Mouse (Mus musculus): ENCODE measurements around the gene Cbll1. TPM values are rescaled to one million over a fixed set of nuclear protein-coding genes. Genes with fewer than 3 reads are reported as not detected.

The Cbll1 gene
- polyA plus RNA-seq (2015; fragmentation: Nextera tagmentation; extraction: Ambion mirVana) = 12.9 and 14.3 TPM in 2 replicates

- Histone ChIP-seq H3K9me3 (no peaks in the 10 kb centered on the region), H3K36me3 (no peaks in the 10 kb centered on the region), H3K9ac (replicated peaks) (peak within 1 kb of the TSS; percentile 94), H3K4me1 (peaks cover 24% of the 10 kb centered on the region), H3K4me3 (peak within 1 kb of the TSS; percentile 96), H3K27ac (replicated peaks) (peak within 1 kb of the TSS; percentile 95), H3K4me2 (replicated peaks) (peak within 1 kb of the TSS; percentile 89), H3K27me3 (no peaks in the 10 kb centered on the region)
- WGBS = under 1% methylated on average over 68 of the region's 68 CpGs
- peak; percentile 99 for ATAC-seq (replicated peaks)
Measured at GRCm38 (mm10) chr12:31499314-31500131, at the start of gene Cbll1. TSS of gene Cbll1 (minus strand) at chr12:31499616.

DNA sequence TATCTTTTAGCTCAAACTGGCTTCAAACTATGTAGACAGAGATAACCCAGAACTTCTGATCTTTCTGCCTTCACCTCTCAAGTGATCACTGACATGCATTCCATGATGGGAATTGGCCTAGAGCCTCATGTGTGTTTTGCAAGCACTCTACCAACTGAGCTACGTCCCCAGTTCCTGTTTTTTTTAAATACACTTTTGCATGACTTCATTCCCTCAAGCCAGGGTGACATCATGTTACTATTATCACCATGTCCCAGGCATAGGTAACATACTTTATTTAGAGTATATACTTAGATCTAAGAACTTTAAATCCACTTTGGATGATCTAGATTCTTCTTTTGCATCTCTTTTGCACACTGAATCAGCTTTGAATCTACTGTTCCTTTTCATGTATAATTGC, 46.6 kb upstream of the Cbll1 start:
- H3K9ac ChIP-seq (replicated peaks) = no peak overlapping the region
- H3K27me3 ChIP-seq = no peaks in the 10 kb centered on the region
- no peaks in the 10 kb centered on the region for H3K4me1 ChIP-seq
- no peak overlapping the region for H3K4me2 ChIP-seq (replicated peaks)
- no peaks in the 10 kb centered on the region for H3K36me3 ChIP-seq
- H3K4me3 ChIP-seq = no peak overlapping the region
- WGBS = 94% methylated on average over 1 of the region's 1 CpGs
- no peak for ATAC-seq (replicated peaks)
- H3K9me3 ChIP-seq = no peaks in the 10 kb centered on the region
- H3K27ac ChIP-seq (replicated peaks) = no peak overlapping the region

GRCm38 (mm10) chr12:31545219-31545618, 45.8 kb upstream of the Cbll1 start:
- Histone ChIP-seq H3K9me3 (no peaks in the 10 kb centered on the region), H3K27ac (replicated peaks) (no peak overlapping the region), H3K36me3 (no peaks in the 10 kb centered on the region), H3K4me3 (no peak overlapping the region), H3K9ac (replicated peaks) (no peak overlapping the region), H3K27me3 (no peaks in the 10 kb centered on the region), H3K4me2 (replicated peaks) (no peak overlapping the region), H3K4me1 (no peaks in the 10 kb centered on the region)
- ATAC-seq (replicated peaks) = no peak
- 67% methylated on average over 2 of the region's 2 CpGs for WGBS

DNA sequence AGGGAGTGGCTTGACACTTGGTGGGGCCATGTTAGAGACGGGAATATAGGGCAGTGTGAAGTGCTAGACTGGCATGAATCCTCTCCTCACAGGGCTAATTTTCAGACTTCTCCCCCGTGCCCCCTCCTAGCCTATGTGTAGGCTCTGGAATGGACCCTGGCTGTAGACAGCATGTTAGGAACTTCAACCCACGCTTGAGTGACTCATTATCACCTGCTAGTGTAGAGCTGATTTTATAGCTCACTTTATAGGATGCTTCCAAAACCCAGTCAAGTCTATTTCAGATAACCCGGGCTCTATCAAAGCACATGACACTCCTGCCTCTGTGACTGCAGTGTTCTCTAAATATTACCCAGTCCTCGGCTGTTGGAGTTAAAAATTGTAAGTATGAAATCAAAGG, 42.1 kb upstream of the Cbll1 start:
- H3K27me3 ChIP-seq = no peaks in the 10 kb centered on the region
- WGBS = 83% methylated on average over 5 of the region's 5 CpGs

DNA sequence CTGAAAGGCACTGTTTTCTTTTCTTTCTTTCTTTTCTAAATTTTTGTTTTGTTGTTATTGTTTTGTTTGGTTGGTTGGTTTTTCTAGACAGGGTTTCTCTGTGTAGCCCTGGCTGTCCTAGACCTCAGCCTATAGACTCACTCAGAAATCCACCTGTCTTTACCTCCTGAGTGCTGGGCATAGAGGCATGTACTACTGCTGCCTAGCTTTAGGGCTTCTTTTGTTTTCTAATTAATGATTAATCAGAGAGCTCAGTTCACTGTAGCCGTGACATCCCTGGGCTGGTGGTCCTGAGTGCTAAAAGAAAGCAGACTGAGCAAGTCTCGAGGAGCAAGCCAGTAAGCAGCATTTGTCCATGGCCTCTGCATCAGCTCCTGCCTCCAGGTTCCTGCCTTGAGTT, 40.4 kb upstream of the Cbll1 start:
- H3K9me3 ChIP-seq = no peaks in the 10 kb centered on the region
- WGBS = 81% methylated on average over 2 of the region's 2 CpGs

More for the DNA sequence above, 42.1 kb upstream of the Cbll1 start:
- Histone ChIP-seq H3K4me2 (replicated peaks) (no peak overlapping the region), H3K4me1 (no peaks in the 10 kb centered on the region), H3K9me3 (no peaks in the 10 kb centered on the region), H3K4me3 (no peak overlapping the region), H3K9ac (replicated peaks) (no peak overlapping the region), H3K27ac (replicated peaks) (no peak overlapping the region), H3K36me3 (no peaks in the 10 kb centered on the region)
- no peak for ATAC-seq (replicated peaks)

DNA sequence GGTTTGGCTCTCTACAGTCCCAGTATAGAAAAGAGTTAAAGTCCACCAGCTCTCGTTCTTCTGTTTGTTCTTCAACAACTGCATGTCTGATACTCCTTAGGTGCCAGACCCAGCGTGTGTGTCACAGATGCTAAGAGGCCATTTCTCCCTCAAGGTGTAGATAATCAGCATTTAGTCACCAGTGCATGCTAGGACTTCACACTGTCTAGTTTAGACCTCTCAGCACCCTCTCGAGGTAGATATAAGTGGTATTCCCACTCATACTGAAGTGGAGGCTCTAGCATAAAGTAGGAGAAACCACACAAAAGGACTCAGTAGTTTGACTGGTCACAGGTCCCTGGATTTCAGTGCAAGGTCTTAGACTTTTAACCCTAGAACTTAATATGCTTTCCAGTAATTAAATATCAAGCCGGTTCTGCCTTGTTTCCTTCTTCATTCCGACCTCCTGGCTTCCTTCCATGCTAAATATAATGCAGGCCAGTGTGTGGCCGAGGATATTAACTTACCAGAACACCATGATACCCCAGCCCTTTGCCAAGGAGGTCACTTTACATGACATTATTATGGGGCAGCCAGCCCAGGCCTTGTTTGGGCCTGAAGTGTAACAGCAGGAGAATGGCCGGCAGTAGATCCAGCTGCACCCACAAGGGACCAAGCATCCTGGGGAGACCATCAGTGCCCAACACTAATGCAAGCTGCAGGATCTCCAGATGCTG, 38.3 kb upstream of the Cbll1 start:
- Histone ChIP-seq H3K4me3 (no peak overlapping the region), H3K27me3 (no peaks in the 10 kb centered on the region), H3K4me2 (replicated peaks) (no peak overlapping the region), H3K9me3 (no peaks in the 10 kb centered on the region), H3K9ac (replicated peaks) (no peak overlapping the region), H3K36me3 (no peaks in the 10 kb centered on the region), H3K27ac (replicated peaks) (no peak overlapping the region), H3K4me1 (peaks cover 11% of the 10 kb centered on the region)
- whole genome bisulfite sequencing = 82% methylated on average over 7 of the region's 7 CpGs
- ATAC-seq (replicated peaks) = no peak

More for the DNA sequence above, 40.4 kb upstream of the Cbll1 start:
- Histone ChIP-seq H3K36me3 (no peaks in the 10 kb centered on the region), H3K27ac (replicated peaks) (no peak overlapping the region), H3K4me2 (replicated peaks) (no peak overlapping the region), H3K9ac (replicated peaks) (no peak overlapping the region), H3K27me3 (no peaks in the 10 kb centered on the region), H3K4me1 (no peaks in the 10 kb centered on the region), H3K4me3 (no peak overlapping the region)
- no peak for ATAC-seq (replicated peaks)

GRCm38 (mm10) chr12:31534060-31534843, 34.8 kb upstream of the Cbll1 start:
- peak; percentile 23; the same call in 1 of the 2 replicates for ATAC-seq (replicated peaks)
- peaks cover 11% of the 10 kb centered on the region for H3K4me1 ChIP-seq
- no peak overlapping the region for H3K9ac ChIP-seq (replicated peaks)
- no peak overlapping the region for H3K4me2 ChIP-seq (replicated peaks)
- no peak overlapping the region for H3K27ac ChIP-seq (replicated peaks)
- no peaks in the 10 kb centered on the region for H3K27me3 ChIP-seq
- H3K9me3 ChIP-seq = no peaks in the 10 kb centered on the region
- H3K36me3 ChIP-seq = no peaks in the 10 kb centered on the region
- H3K4me3 ChIP-seq = no peak overlapping the region
- WGBS = 30% methylated on average over 11 of the region's 11 CpGs

- H3K4me1 ChIP-seq = peaks cover 11% of the 10 kb centered on the region
- H3K9me3 ChIP-seq = no peaks in the 10 kb centered on the region
- no peaks in the 10 kb centered on the region for H3K27me3 ChIP-seq
- WGBS = 46% methylated on average over 10 of the region's 10 CpGs
- ATAC-seq (replicated peaks) = peak; percentile 38; the same call in 1 of the 2 replicates
- peak overlapping the region; percentile 1; the same call in 1 of the 2 replicates for H3K27ac ChIP-seq (replicated peaks)
- H3K4me2 ChIP-seq (replicated peaks) = no peak overlapping the region
- H3K36me3 ChIP-seq = no peaks in the 10 kb centered on the region
- H3K9ac ChIP-seq (replicated peaks) = no peak overlapping the region
- H3K4me3 ChIP-seq = no peak overlapping the region
Measured at GRCm38 (mm10) chr12:31533218-31533908, 33.9 kb upstream of the Cbll1 start.

DNA sequence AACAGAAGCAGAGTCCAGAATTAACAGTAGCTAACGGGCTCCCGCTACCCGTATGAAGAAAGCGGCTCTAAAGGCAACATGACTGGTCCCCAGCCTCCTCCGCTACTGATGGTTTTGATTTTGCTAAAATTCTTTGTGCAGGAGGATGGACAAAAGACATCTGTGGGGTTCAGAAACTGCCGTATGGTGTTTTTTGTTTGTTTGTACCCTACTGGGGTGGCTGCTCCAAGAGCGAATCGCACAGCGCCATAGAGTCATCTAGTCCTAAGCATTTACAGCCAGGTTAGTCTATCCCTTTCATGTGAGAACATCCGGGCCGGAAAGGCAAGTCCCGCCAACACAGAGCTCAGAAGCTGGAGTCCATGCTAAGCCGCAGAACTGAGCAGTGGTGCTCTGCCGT, 32.6 kb upstream of the Cbll1 start:
- Histone ChIP-seq H3K4me3 (no peak overlapping the region), H3K9ac (replicated peaks) (no peak overlapping the region), H3K27ac (replicated peaks) (no peak overlapping the region), H3K4me2 (replicated peaks) (no peak overlapping the region), H3K36me3 (no peaks in the 10 kb centered on the region), H3K4me1 (peaks cover 11% of the 10 kb centered on the region), H3K27me3 (no peaks in the 10 kb centered on the region), H3K9me3 (no peaks in the 10 kb centered on the region)
- WGBS = 81% methylated on average over 14 of the region's 14 CpGs
- ATAC-seq (replicated peaks) = no peak

- Histone ChIP-seq H3K4me2 (replicated peaks) (no peak overlapping the region), H3K9ac (replicated peaks) (no peak overlapping the region), H3K9me3 (no peaks in the 10 kb centered on the region), H3K4me3 (no peak overlapping the region), H3K27ac (replicated peaks) (no peak overlapping the region), H3K4me1 (no peaks in the 10 kb centered on the region), H3K27me3 (no peaks in the 10 kb centered on the region), H3K36me3 (no peaks in the 10 kb centered on the region)
- 40% methylated on average over 6 of the region's 6 CpGs for WGBS
- ATAC-seq (replicated peaks) = no peak; the same call in 1 of the 2 replicates
Measured at GRCm38 (mm10) chr12:31527407-31527806, 28.0 kb upstream of the Cbll1 start.

DNA sequence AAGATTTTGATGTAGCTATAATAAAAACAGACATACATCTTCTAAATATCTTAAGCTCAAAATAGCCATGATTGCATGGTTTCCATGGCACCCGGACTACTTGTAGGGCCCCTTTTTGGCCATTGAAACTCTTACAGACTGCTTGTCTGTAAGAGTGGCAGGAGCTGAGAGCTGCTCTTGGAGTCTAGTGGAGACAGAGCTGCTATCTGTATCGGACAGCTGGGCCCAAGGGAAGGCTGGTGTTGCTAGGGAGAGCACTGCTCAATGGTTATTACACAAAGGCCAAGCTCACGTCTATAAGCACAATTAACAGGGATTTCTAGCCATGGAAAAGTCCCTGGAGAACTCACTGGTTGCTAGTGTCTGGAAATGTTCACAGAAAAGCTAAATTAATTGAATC, 22.0 kb upstream of the Cbll1 start:
- ATAC-seq (replicated peaks) = no peak
- no peak overlapping the region for H3K27ac ChIP-seq (replicated peaks)
- 74% methylated on average over 3 of the region's 3 CpGs for WGBS
- H3K9ac ChIP-seq (replicated peaks) = no peak overlapping the region
- H3K27me3 ChIP-seq = no peaks in the 10 kb centered on the region
- 0 out of 2 replicates have a peak, but pooled peaks cover 3% of the 10 kb centered on the region for H3K4me1 ChIP-seq
- H3K9me3 ChIP-seq = no peaks in the 10 kb centered on the region
- no peak overlapping the region for H3K4me2 ChIP-seq (replicated peaks)
- H3K36me3 ChIP-seq = no peaks in the 10 kb centered on the region
- H3K4me3 ChIP-seq = no peak overlapping the region
